Mouse (Mus musculus) erythroblast, embryonic 14.5 days (primary cell): ENCODE results near the gene Clip4. TPM values are rescaled to one million over a fixed set of nuclear protein-coding genes. Genes with fewer than 3 reads are reported as not detected.

Source experiments
- H3K27me3 ChIP-seq: 2 replicates; pipeline ENCODE4 v1.6.1; 2012; ENCODE audit warnings: inconsistent platforms; ENCODE audit not compliant: control insufficient read depth
- H3K36me3 ChIP-seq: 2 replicates; pipeline ENCODE4 v1.6.1; 2012; ENCODE audit warnings: mild to moderate bottlenecking, inconsistent platforms; ENCODE audit not compliant: control insufficient read depth
- H3K4me1 ChIP-seq: 2 replicates; pipeline ENCODE4 v1.6.1; 2012; ENCODE audit warnings: inconsistent platforms; ENCODE audit not compliant: control insufficient read depth
- H3K4me3 ChIP-seq: replicated peaks from 2 replicates; pipeline ENCODE3; 2012; ENCODE audit warnings: moderate library complexity, mild to moderate bottlenecking, inconsistent platforms
- H3K9me3 ChIP-seq: 2 replicates; pipeline ENCODE4 v1.6.1; 2012; ENCODE audit warnings: low read length, inconsistent platforms, mixed read lengths; ENCODE audit not compliant: control insufficient read depth
- GATA1 ChIP-seq: IDR thresholded peaks from 2 replicates; pipeline ENCODE4 v1.6.1; 2012; ENCODE audit warnings: low read length, inconsistent platforms, mixed read lengths
- TAL1 ChIP-seq: IDR thresholded peaks from 3 replicates; pipeline ENCODE4 v1.6.1; 2012; ENCODE audit warnings: low read length, inconsistent platforms, mixed read lengths
- polyA plus RNA-seq: library from polyadenylated mRNA; stranded (reverse); fragments of >175 nt; gene quantifications from 2 replicates; pipeline ENCODE4 v1.2.3, GENCODE M21; 2012

The Clip4 gene
- polyA plus RNA-seq, 1 experiment, result not detected

DNA sequence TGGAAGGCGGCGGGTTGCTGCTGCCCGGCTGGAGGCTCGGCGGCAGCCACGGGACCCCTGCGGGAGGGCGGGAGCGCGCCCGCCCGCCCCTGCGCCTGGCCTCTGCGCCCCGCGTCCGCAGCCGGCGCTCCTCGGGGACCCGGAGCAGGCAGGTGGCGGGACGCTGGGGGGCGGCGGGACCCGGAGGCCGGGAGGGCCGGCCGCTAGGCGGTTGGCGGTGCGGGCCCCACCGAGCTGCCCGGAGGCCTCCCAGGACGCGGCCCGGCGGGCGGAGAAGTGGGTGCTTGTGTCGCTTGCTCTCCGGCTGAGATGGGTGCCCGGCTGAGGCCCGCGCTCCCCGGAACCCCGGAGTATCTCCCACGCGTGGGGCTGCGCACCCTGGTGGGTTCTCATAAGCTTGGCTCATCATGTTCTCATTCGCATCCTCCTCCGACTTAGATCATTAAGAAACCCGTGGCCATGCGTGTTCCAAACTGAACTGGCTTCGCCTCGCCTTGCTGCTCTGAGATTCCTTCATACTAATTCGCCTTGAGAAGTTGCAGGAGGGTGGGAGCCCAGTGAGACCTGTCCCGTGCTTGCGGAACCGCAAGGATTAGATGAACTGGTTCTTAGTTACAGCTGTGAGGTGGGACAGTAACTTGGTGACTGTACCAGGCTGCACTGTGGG is 14.6 kb downstream of the Clip4 start:
- TF ChIP-seq GATA1 (no peak), TAL1 (no peak)
- Histone ChIP-seq H3K4me3 (no peak overlapping the region), H3K27me3 (peaks cover 17% of the 10 kb centered on the region), H3K36me3 (no peaks in the 10 kb centered on the region), H3K9me3 (peaks cover 15% of the 10 kb centered on the region), H3K4me1 (no peaks in the 10 kb centered on the region)

DNA sequence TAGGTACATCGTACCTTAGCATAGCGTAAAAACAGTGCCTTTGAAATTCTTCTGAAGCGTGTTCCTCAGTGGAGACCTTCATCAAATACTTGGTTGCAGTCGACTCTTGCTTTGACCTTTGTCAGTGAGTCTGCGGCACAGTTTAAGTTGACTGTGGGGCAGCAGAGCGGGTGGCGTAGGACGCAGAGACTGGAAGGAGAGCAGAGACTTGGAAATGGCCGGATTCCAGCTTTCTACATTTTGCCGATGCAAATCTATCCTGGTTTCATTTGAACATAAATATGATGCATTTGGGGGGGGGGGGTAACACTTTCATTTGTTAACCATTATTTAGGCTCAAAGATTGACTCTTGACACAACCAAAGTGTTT is 15.1 kb downstream of the Clip4 start:
- peaks cover 17% of the 10 kb centered on the region for H3K27me3 ChIP-seq
- no peaks in the 10 kb centered on the region for H3K4me1 ChIP-seq
- TF ChIP-seq GATA1 (no peak), TAL1 (no peak)
- H3K36me3 ChIP-seq, result no peaks in the 10 kb centered on the region
- H3K9me3 ChIP-seq, result peaks cover 10% of the 10 kb centered on the region
- H3K4me3 ChIP-seq, result no peak overlapping the region

GRCm38 (mm10) chr17:71786456-71786855 is 18.2 kb downstream of the Clip4 start:
- H3K4me3 ChIP-seq, result no peak overlapping the region
- no peak for TF ChIP-seq GATA1
- no peak for TF ChIP-seq TAL1
- H3K4me1 ChIP-seq, result no peaks in the 10 kb centered on the region
- H3K9me3 ChIP-seq, result no peaks in the 10 kb centered on the region
- no peaks in the 10 kb centered on the region for H3K36me3 ChIP-seq
- H3K27me3 ChIP-seq, result peaks cover 17% of the 10 kb centered on the region

DNA sequence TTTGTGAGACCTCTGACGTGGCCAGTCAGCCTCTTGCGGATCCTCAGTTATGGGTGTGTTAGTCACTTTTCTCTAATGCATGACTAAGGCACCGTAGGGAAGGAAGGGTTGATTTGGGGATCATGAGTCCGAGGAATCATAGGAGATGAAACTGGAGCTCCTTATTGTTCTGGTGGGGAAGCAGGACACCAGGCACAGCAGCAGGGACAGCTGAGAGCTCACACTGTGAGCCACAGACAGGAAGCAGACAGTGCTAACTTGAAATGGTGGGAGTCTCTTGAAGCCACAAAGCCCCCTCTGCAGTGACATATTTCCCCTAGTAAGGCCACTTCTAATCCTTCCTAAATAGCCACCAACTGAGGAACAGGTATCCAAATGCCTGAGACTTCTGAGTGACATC is 22.8 kb downstream of the Clip4 start:
- Histone ChIP-seq H3K27me3 (no peaks in the 10 kb centered on the region), H3K36me3 (no peaks in the 10 kb centered on the region), H3K9me3 (no peaks in the 10 kb centered on the region), H3K4me3 (no peak overlapping the region), H3K4me1 (no peaks in the 10 kb centered on the region)
- TF ChIP-seq GATA1, result no peak
- TF ChIP-seq TAL1, result no peak

GRCm38 (mm10) chr17:71791622-71792021 is 23.3 kb downstream of the Clip4 start:
- TF ChIP-seq TAL1 (no peak), GATA1 (no peak)
- Histone ChIP-seq H3K9me3 (no peaks in the 10 kb centered on the region), H3K4me3 (no peak overlapping the region), H3K36me3 (no peaks in the 10 kb centered on the region), H3K4me1 (no peaks in the 10 kb centered on the region), H3K27me3 (no peaks in the 10 kb centered on the region)

GRCm38 (mm10) chr17:71795521-71796205 is 27.4 kb downstream of the Clip4 start:
- no peaks in the 10 kb centered on the region for H3K27me3 ChIP-seq
- no peaks in the 10 kb centered on the region for H3K4me1 ChIP-seq
- no peak overlapping the region for H3K4me3 ChIP-seq
- H3K9me3 ChIP-seq, result no peaks in the 10 kb centered on the region
- TF ChIP-seq TAL1, result no peak
- no peak for TF ChIP-seq GATA1
- H3K36me3 ChIP-seq, result no peaks in the 10 kb centered on the region

GRCm38 (mm10) chr17:71803456-71803855 is 35.2 kb downstream of the Clip4 start:
- peaks cover 9% of the 10 kb centered on the region for H3K9me3 ChIP-seq
- H3K4me1 ChIP-seq, result no peaks in the 10 kb centered on the region
- no peaks in the 10 kb centered on the region for H3K36me3 ChIP-seq
- no peaks in the 10 kb centered on the region for H3K27me3 ChIP-seq
- no peak overlapping the region for H3K4me3 ChIP-seq
- TF ChIP-seq GATA1 (no peak), TAL1 (no peak)

DNA sequence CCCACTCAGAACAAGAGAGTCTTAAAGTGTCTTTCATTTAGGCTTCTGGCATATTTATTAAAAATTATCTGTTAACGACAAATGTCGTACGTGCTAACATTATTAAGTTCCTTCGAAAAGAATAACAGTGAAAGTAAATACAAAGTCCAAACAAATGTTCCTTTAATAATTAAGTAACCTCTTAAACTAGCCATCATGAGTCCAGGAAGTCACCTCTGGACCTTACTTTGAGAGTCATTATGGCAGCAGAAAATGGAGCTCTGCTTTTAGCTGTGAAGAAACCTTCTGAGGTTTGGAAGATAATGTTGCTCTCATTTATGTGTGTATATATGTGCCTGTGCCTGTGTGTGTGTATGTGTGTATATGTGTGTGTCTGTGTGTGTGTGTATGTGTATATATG is 35.6 kb downstream of the Clip4 start:
- no peaks in the 10 kb centered on the region for H3K27me3 ChIP-seq
- no peaks in the 10 kb centered on the region for H3K36me3 ChIP-seq
- H3K9me3 ChIP-seq, result peaks cover 9% of the 10 kb centered on the region
- no peaks in the 10 kb centered on the region for H3K4me1 ChIP-seq
- no peak overlapping the region for H3K4me3 ChIP-seq
- TF ChIP-seq GATA1, result no peak
- no peak for TF ChIP-seq TAL1

DNA sequence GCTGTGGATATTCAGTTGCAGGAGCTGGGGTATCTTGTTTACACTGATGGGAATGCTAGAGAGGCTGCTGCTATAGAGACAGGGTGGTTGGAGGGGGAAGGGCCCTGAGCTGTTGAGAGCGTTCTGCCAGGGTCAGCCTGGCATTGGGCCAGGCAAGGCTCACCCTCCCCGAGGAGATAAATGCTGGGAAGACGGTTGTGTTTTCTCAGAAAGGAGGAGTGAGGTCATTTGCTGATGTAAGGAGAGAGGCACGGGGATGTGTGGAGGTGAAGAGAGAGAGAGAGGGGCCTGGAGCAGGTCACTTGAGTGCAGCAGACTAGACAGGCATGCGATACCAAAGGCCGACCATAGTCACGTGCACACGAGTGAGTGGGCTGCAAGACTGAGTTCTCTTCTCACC is 42.8 kb downstream of the Clip4 start:
- Histone ChIP-seq H3K27me3 (no peaks in the 10 kb centered on the region), H3K4me3 (no peak overlapping the region), H3K36me3 (no peaks in the 10 kb centered on the region), H3K9me3 (peaks cover 2% of the 10 kb centered on the region), H3K4me1 (no peaks in the 10 kb centered on the region)
- no peak for TF ChIP-seq TAL1
- TF ChIP-seq GATA1, result no peak
